Mouse (Mus musculus) brain, embryonic 14.5 days (tissue): Measurements from ENCODE around the gene Ykt6. TPM values are rescaled to one million over a fixed set of nuclear protein-coding genes. Genes with fewer than 3 reads are reported as not detected.
A peak's percentile ranks its signal among the peaks of the same experiment; 100 is the strongest.
"Not testable (repeated sequence)": the region's sequence is repeated elsewhere in the genome, so short reads cannot be mapped to it uniquely, and the experiment has no call there.

ENCODE experiments used
- DNase-seq: peaks from one replicate; pipeline ENCODE4 v3.0.0-alpha.2; 2011; ENCODE audit warnings: low read depth
- CTCF ChIP-seq: fragments of 200-500 bp; IDR thresholded peaks from 2 replicates; pipeline ENCODE4 v1.5.1; 2012; ENCODE audit warnings: inconsistent platforms, mild to moderate bottlenecking, moderate library complexity, borderline replicate concordance; ENCODE audit not compliant: insufficient read depth, insufficient read length; ENCODE audit errors: extremely low read depth
- POLR2A ChIP-seq: fragments of 200-500 bp; IDR thresholded peaks from 2 replicates; pipeline ENCODE4 v1.6.1; 2012; ENCODE audit warnings: mild to moderate bottlenecking, inconsistent platforms, borderline replicate concordance; ENCODE audit not compliant: poor library complexity, insufficient read depth, insufficient read length, severe bottlenecking; ENCODE audit errors: extremely low read depth
- polyA plus RNA-seq: library from polyadenylated mRNA; depleted of rRNA; stranded (reverse); fragments of >200 nt; gene quantifications from 2 replicates; pipeline ENCODE4 v1.2.3, GENCODE M21; 2012

Gene Ykt6
- polyA plus RNA-seq, 1 experiment = 106 TPM

DNA sequence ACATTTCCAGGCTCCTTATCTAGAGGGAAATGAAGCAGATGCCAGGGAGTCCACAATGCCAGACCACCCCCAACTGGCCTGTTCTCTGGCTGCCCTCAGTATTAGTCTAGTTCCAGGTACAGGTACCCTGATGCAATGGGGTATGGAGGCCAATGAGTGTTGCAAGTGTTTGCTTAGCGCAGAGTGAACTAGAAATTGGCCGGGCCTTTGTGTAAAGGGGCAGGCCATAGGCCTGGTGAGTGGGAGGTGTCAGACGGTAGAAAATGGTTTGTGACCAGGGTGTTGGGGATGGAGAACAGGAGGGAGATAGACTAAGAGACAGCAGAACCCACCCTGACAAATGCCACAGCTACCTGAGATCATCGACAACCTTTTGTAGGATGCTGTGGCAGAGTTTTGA is 35.9 kb upstream of the Ykt6 start:
- no peak for TF ChIP-seq POLR2A
- TF ChIP-seq CTCF = no peak
- DNase-seq = no peak

DNA sequence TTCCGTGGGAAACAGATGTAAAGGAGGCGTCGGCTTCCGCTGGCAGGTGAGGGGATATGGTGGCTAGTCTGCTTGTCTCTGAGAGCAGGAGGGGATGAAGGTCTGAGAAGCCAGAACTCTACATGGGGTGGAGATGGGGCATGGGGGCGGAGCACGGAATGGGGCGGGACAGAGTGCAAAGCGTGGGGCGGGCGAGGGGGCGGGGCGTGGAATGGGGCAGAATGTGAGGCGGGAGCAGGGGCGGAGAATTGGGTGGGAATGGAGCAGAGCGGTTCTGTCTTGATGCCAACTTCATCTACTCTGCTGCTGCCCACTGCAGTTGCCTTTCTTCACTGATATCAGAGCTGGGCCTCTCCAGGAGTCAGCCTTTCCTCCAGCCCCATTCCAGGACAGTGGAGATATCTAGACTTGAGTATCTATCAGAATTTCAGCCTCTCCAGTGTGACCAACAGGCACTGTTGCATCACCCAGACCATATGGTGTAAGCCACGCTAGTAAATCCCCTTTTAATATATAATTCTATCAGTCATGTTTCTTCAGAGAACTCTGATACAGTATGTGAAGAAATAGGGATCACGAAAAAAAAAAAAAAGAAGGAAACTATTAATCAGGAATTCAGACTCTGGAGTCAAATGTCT is 35.1 kb upstream of the Ykt6 start:
- TF ChIP-seq CTCF (no peak), POLR2A (no peak)
- no peak for DNase-seq

DNA sequence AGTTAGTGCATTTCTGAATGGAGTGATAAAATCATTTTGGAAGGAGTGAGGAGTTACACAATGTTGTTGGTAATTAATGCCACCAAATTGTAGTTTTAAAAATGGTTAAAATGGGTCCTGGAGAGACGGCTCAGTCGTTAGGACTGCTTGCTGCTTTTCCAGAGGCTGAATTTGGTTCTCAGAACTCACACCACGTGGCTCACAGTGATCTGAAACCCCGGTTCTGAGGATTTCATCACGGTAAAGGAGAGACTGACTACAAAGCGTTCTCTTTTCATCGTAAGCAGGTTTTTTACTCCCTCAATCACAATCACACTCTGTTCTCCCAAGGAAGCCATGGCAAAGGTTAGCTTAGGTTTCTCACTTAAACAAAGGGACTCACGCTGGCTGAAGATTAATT is 30.8 kb upstream of the Ykt6 start:
- TF ChIP-seq POLR2A (no peak), CTCF (no peak)
- DNase-seq = no peak

DNA sequence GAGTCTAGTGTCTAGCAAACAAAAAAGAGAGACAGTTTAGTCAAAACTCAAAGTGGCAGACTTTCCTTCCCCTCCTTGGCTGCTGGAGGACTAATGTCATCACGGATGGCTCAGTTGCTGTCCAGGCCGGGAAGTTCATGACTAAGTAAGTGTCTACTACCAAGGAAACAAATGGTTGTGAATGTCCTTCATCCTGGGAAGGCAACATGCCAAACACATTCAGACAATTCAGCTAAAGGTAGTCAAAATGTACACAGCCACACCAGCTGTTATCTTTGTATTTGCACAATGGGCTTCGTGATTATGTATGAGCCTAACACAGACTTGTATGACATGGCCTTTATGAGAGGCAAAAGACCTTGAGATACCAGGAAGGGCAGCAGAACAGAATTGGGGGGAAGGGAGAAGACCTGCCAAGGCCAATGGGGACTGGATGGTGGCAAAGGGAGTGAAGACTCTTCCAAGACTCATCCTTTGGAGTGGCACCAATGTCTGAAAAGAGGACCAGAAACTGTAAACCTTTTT is 28.7 kb upstream of the Ykt6 start:
- TF ChIP-seq CTCF (no peak), POLR2A (no peak)
- DNase-seq = no peak

DNA sequence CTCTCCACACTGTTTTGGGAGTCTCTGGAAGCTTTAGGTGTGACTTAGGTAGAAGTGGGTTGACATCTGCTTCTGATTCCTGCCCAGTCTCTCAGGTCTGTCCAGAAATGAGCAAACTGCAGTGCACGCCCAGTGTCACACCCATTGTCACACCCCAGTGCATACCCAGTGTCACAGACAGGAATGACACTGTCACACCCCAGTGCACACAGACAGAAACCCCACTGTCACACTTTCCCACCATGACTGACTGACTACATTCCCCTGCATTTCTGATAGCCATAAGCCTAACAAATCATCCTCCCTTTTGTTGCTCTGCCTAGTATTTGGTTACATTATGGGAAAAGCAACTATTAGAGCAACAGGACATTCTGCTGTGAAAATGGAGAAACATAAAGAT is 24.9 kb upstream of the Ykt6 start:
- DNase-seq = no peak

DNA sequence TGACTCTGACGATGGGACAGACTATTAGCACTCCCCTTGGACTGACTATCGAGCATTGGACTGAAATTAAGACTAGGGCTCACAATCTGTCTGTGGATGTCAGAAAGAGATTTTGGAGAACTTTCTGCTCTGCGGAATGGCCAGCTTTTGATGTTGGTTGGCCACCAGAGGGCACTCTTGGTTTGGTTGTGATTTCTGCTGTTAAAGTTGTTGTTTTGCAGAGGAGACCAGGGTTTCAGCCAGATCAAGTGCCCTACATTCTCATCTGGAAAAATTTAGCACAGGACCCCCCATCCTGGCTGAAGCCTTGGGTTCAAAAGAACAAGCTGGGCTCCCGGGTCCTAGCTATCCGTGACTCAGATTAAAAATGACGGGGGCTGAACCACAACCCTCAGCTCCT is 23.5 kb upstream of the Ykt6 start:
- DNase-seq = not testable (repeated sequence)
- TF ChIP-seq CTCF = peak; percentile 17; the same call in 1 of the 2 replicates

More for the DNA sequence above, 24.9 kb upstream of the Ykt6 start:
- TF ChIP-seq CTCF (no peak), POLR2A (no peak)

DNA sequence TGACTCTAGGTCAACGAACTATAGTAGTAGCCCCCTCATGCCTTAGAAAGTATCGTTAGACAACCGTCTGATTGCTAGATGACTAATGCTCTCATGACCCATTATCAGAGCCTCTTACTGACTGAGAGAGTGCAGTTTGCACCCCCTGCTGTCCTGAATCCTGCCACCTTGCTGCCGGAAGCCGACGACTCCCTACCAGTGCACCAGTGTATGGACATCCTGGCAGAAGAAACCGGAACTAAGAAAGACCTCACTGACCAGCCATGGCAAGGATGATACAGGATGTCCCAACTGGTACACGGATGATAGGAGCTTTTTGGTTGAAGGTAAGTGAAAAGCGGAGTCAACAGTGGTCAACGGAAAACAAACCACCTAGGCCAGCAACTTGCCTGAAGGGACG is 21.0 kb upstream of the Ykt6 start:
- not testable (repeated sequence) for DNase-seq

DNA sequence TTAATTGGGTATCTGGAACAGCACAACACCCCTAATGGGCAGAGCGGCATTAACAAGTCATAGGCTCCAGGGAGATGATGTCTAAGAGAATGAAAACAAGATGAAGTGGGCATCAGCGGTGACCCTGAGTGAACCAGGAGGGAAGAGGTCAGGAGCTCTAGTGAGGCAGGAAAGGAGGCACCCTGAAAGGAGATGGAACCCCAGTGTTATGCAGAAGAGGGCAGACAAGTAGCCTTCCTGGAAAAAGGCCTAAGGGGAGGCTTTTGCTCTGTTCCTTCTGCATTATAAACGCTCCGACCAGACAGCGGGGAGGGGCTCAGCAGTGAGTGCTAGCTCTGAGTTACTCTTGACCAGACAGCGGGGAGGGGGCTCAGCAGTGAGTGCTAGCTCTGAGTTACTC is 12.5 kb upstream of the Ykt6 start:
- no peak for DNase-seq
- TF ChIP-seq POLR2A (no peak), CTCF (no peak)

DNA sequence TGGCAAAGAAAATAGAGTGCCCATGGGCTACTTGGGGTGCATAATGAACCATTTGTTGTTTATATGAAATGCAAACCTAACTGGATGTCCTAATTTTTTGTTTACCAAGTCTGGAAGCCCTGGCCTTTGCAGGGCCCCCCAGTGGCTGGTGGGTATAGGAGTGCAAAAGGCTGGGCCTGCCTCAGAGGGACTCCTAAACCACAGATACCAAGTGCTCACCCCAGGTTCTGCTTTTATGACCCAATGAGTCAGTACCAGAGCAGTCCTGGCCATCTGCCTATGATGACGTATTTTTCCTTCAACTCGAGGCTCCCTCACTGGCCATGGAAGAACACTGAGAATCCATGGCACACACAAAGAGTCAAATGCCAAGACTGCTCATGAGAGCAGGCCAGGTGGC is 10.4 kb upstream of the Ykt6 start:
- TF ChIP-seq CTCF = no peak
- TF ChIP-seq POLR2A = no peak
- no peak for DNase-seq

DNA sequence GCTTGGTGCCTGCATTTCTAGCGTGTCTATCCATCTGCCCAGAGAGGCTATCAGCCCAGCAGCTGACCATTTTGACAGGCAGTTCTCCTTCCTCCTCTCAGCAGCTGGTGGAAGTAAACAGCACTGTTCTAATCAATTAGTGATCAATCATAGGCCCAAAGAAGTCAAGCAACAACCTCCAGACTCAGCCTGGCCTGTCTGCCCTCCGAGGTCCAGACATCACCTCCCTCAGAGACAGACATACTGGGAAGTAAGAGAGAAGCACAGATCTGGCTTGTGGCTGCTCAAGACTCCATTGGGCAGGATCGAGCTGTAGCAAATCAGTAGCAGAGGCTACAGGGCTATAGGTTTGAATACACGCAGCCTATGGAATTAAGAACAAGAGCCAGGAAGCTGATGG is 7.7 kb upstream of the Ykt6 start:
- DNase-seq = no peak
- TF ChIP-seq CTCF (no peak), POLR2A (no peak)

DNA sequence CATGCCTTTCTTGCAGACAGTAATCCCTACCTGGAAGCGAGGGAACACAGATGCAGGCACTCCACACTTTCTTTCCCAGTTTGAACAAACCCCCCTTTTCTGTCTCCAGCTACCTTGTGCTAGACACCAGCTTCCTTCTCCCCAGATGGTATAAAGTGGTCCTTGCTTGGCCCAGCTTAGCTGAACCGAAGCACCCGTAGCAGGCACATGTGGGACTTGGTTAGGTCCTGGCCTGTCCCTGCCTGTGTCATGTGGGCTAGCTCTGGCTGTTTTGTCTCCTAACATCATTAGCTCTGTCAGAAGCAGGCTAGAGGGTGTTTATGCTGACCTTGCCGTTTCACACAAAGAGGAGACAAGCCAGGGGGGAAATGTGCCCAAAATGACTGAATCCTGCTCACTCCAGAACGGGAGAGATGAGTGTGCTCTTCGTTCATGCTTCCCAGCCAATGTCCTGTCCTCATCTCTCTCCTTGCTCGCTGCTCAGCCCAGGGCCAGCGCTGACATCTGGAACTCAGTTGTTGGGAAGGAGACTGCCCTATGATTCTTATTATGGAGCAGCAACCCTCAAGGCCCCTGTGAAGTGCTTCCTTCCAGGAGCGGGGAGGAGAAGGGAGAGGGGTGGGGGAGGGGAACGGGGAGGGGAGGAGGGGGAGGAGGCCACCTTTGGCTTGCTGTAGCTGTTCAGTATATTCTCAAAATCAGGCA is 6.8 kb upstream of the Ykt6 start:
- no peak for TF ChIP-seq POLR2A
- no peak for TF ChIP-seq CTCF
- no peak for DNase-seq
